Comparison of ENCODE assay signal across 14 mouse cellular contexts in genomic region chrX:53015549-53015948, GRCm38 (mm10). TPM values are rescaled to one million over a fixed set of nuclear protein-coding genes. Genes with fewer than 3 reads are reported as not detected.
DNase-seq lines count a peak whose midpoint lies in the region; ATAC-seq and TF ChIP-seq lines count a peak whose summit lies in the region.
"Had no signal": no experiment of that assay in that cellular context is flagged by ENCODE, and none has a peak within 500 bp of the region (broad histone marks: within the 10 kb centered on the region; RNA-seq: fewer than 3 reads in every experiment).

No protein-coding gene starts in this region.

- H3K27ac ChIP-seq in forebrain, embryonic 14.5 days (ENCODE audit: low read depth, low read length), result no peak overlapping the region
- H3K27ac ChIP-seq in forebrain, embryonic 12.5 days, result no peak overlapping the region
- H3K27ac ChIP-seq in left cerebral cortex, adult 2 months, result no peak overlapping the region
- H3K27ac ChIP-seq: embryonic facial prominence, embryonic 13.5 days; kidney, embryonic 15.5 days; liver, embryonic 15.5 days; midbrain, embryonic 15.5 days had no signal

- no peaks in the 10 kb centered on the region for H3K27me3 ChIP-seq in forebrain, embryonic 14.5 days (replicated peaks; ENCODE audit: control insufficient read depth, insufficient read depth, low read length)
- no peaks in the 10 kb centered on the region for H3K27me3 ChIP-seq in forebrain, embryonic 12.5 days
- H3K27me3 ChIP-seq: embryonic facial prominence, embryonic 13.5 days; kidney, embryonic 15.5 days; liver, embryonic 15.5 days; midbrain, embryonic 15.5 days had no signal

- intact Hi-C loops in left cerebral cortex, adult 2 months (cut with DNase I), result no loop called here
- intact Hi-C loops in left cerebral cortex, postnatal 25 days (cut with DNase I), result loop anchor here (5.0 kb wide), 1 partner anchor 242 kb away; no protein-coding TSS in a partner anchor

- H3K36me3 ChIP-seq in forebrain, embryonic 14.5 days (ENCODE audit: control insufficient read depth, insufficient read depth, low read length), result peaks cover 11% of the 10 kb centered on the region; the same call in 1 of the 2 replicates
- H3K36me3 ChIP-seq in forebrain, embryonic 12.5 days (replicated peaks), result peaks cover 5% of the 10 kb centered on the region
- H3K36me3 ChIP-seq: midbrain, embryonic 15.5 days had no signal

- H3K4me1 ChIP-seq in forebrain, embryonic 14.5 days (ENCODE audit: control insufficient read depth, insufficient read depth, low read length), result no peaks in the 10 kb centered on the region
- H3K4me1 ChIP-seq in forebrain, embryonic 12.5 days, result no peaks in the 10 kb centered on the region
- H3K4me1 ChIP-seq: kidney, embryonic 15.5 days; liver, embryonic 15.5 days; midbrain, embryonic 15.5 days had no signal

- H3K9me3 ChIP-seq in forebrain, embryonic 14.5 days (replicated peaks; ENCODE audit: control insufficient read depth, low read length), result no peaks in the 10 kb centered on the region
- H3K9me3 ChIP-seq in forebrain, embryonic 12.5 days, result no peaks in the 10 kb centered on the region
- H3K9me3 ChIP-seq: embryonic facial prominence, embryonic 13.5 days; kidney, embryonic 15.5 days; liver, embryonic 15.5 days; midbrain, embryonic 15.5 days had no signal

- H3K9ac ChIP-seq in forebrain, embryonic 14.5 days (ENCODE audit: low read length), result no peak overlapping the region
- H3K9ac ChIP-seq in forebrain, embryonic 12.5 days, result no peak overlapping the region
- H3K9ac ChIP-seq: embryonic facial prominence, embryonic 13.5 days; kidney, embryonic 15.5 days; liver, embryonic 15.5 days; midbrain, embryonic 15.5 days had no signal

- TF ChIP-seq CTCF in left cerebral cortex, adult 2 months (IDR thresholded peaks at IDR 0.05), result peak; percentile 57

- H3K4me2 ChIP-seq in forebrain, embryonic 14.5 days (ENCODE audit: low read length), result no peak overlapping the region
- no peak overlapping the region for H3K4me2 ChIP-seq in forebrain, embryonic 12.5 days
- H3K4me2 ChIP-seq: embryonic facial prominence, embryonic 13.5 days; kidney, embryonic 15.5 days; liver, embryonic 15.5 days; midbrain, embryonic 15.5 days had no signal

- peak; percentile 6 for DNase-seq in forebrain, embryonic 14.5 days (ENCODE audit: low spot score)
- no peak for DNase-seq in left cerebral cortex, adult 2 months (ENCODE audit: extremely low spot score in 1 of 2, low spot score in 2 of 2)
- no peak for DNase-seq in left cerebral cortex, postnatal 25 days (ENCODE audit: low spot score in 2 of 2)
- DNase-seq in B cell, adult 2 months, result peak; percentile 48 to 53
- no peak for DNase-seq in urinary bladder, postnatal 36 days (ENCODE audit: low spot score in 2 of 2)
- DNase-seq in gastrocnemius, adult 8-10 months (ENCODE audit: low spot score in 2 of 2), result no peak
- DNase-seq: adrenal gland, adult 2 months; cerebellum, adult 11 months had no signal

- ATAC-seq in forebrain, embryonic 14.5 days, result no peak
- ATAC-seq in forebrain, embryonic 12.5 days (ENCODE audit: low FRiP score), result no peak
- ATAC-seq in common myeloid progenitor, adult 5-6 weeks (replicated peaks; ENCODE audit: low read depth, poor library complexity, severe bottlenecking), result 0 out of 2 replicates have a peak, but pooled peaks have one; percentile 42
- ATAC-seq: midbrain, embryonic 15.5 days had no signal

- H3K4me3 ChIP-seq in forebrain, embryonic 14.5 days (ENCODE audit: low read depth, low read length), result no peak overlapping the region
- no peak overlapping the region for H3K4me3 ChIP-seq in forebrain, embryonic 12.5 days (replicated peaks)
- H3K4me3 ChIP-seq in left cerebral cortex, adult 2 months, result no peak overlapping the region
- H3K4me3 ChIP-seq: embryonic facial prominence, embryonic 13.5 days; kidney, embryonic 15.5 days; liver, embryonic 15.5 days; midbrain, embryonic 15.5 days had no signal

RNA-seq across cellular contexts. Expression of gene Hprt, which starts 27.6 kb away (rescaled TPM):
- polyA plus RNA-seq in forebrain, embryonic 14.5 days (2014; fragmentation: Nextera tagmentation; extraction: Ambion mirVana), result 87.9 and 93.1 TPM in 2 replicates
- polyA plus RNA-seq in forebrain, embryonic 12.5 days (2016; fragmentation: Nextera tagmentation; extraction: Ambion mirVana), result 64.4 and 68.6 TPM in 2 replicates
- total RNA-seq in left cerebral cortex, adult 2 months (2021), result 100 to 1,000 TPM; 125 to 166 TPM
- 100 to 1,000 TPM; 136 to 172 TPM for total RNA-seq in left cerebral cortex, postnatal 25 days (2021)
- total RNA-seq in common myeloid progenitor, adult 5-6 weeks (2017), result 339 and 352 TPM in 2 replicates
- total RNA-seq in gastrocnemius, adult 8-10 months (2022), result 10 to 100 TPM; 21.1 to 30.8 (median 26.7) TPM

Comparison
In these comparisons a context has a peak if more than half of its experiments do, and no peak if none do; other contexts are left out.
1. DNase-seq: peak in forebrain, embryonic 14.5 days (single experiment) and B cell, adult 2 months (2 of 2); none in left cerebral cortex, adult 2 months (0 of 2), left cerebral cortex, postnatal 25 days (0 of 2), urinary bladder, postnatal 36 days (0 of 2) and gastrocnemius, adult 8-10 months (0 of 2).